Mouse (Mus musculus) neural tube, embryonic 11.5 days (tissue): ENCODE results near the gene Mbd6. TPM values are rescaled to one million over a fixed set of nuclear protein-coding genes. Genes with fewer than 3 reads are reported as not detected.

Experiments
- ATAC-seq: fragments of 200-750 bp; cut with Nextera tagmentation; 2 replicates; pipeline ENCODE4 v1.8.0; 2017; ENCODE audit warnings: moderate number of reproducible peaks, mild to moderate bottlenecking, moderate TSS enrichment, moderate library complexity; ENCODE audit not compliant: insufficient read depth, low FRiP score, low TSS enrichment
- DNase-seq: peaks from one replicate; pipeline ENCODE4 v3.0.0-alpha.2; 2015; ENCODE audit warnings: low spot score
- H3K27ac ChIP-seq: fragments of 300-500 bp; sonication (generic); 2 replicates; pipeline ENCODE4 v1.5.1; 2014; ENCODE audit warnings: low read depth, mild to moderate bottlenecking, low read length
- H3K27me3 ChIP-seq: fragments of 300-500 bp; sonication (generic); 2 replicates; pipeline ENCODE4 v1.6.1; 2014; ENCODE audit warnings: mild to moderate bottlenecking, low read length, mixed read lengths; ENCODE audit not compliant: control insufficient read depth, insufficient read depth
- H3K36me3 ChIP-seq: fragments of 300-500 bp; sonication (generic); 2 replicates; pipeline ENCODE4 v1.6.1; 2014; ENCODE audit warnings: mild to moderate bottlenecking, low read length, moderate library complexity, mixed read lengths; ENCODE audit not compliant: control insufficient read depth, insufficient read depth
- H3K4me1 ChIP-seq: fragments of 300-500 bp; sonication (generic); 2 replicates; pipeline ENCODE4 v1.6.1; 2014; ENCODE audit warnings: low read length, mixed read lengths; ENCODE audit not compliant: control insufficient read depth, insufficient read depth
- H3K4me2 ChIP-seq: fragments of 300-500 bp; sonication (generic); 2 replicates; pipeline ENCODE4 v1.6.1; 2014; ENCODE audit warnings: low read depth, mild to moderate bottlenecking, moderate library complexity
- H3K4me3 ChIP-seq: fragments of 300-500 bp; sonication (generic); 2 replicates; pipeline ENCODE4 v1.5.1; 2014; ENCODE audit warnings: low read depth, low read length
- H3K9ac ChIP-seq: fragments of 300-500 bp; sonication (generic); 2 replicates; pipeline ENCODE4 v1.6.1; 2014; ENCODE audit warnings: mild to moderate bottlenecking, low read length
- H3K9me3 ChIP-seq: fragments of 300-500 bp; sonication (generic); 2 replicates; pipeline ENCODE4 v1.6.1; 2016; ENCODE audit warnings: low read length; ENCODE audit not compliant: control insufficient read depth
- WGBS: fragments of 180-500 bp; shearing (Covaris S2); extraction: QIAGEN DNeasy Blood & Tissue Kit; methylation state at CpG from one replicate; pipeline ENCODE4 v1.1.7; 2014; 5-methylcytosine and 5-hydroxymethylcytosine counted together
- polyA plus RNA-seq: library from polyadenylated mRNA; unstranded; fragments of >200 nt; fragmentation: Nextera tagmentation; extraction: Ambion mirVana; gene quantifications from 2 replicates; pipeline ENCODE4 v1.2.1, GENCODE M21; 2014

Mbd6 gene
- polyA plus RNA-seq, 1 experiment from 2014 or later: 17.6 TPM

DNA sequence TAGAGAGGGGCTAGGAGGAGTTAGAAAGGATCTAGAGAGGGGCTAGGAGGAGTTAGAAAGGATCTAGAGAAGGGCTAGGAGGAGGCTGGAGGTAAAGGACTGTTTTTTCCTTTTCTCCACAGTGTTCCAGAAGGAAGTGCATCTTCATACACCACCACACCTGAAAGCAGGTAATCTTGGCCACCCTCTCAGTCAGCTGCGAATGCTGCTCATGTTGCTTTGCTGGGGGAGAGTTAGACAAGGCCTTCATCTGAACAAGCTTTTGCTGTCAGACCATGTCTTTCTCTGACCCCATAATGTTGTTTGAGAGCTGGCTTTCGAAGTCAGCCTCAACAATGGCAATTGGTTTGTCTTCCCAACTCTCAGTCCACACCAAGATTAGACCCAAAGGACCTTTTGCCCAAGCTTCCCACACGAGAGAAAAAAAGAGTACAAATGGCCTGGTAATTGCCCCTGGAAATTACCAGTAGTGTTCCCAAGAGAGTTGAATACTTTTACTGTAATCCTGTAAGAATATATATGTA, 4.8 kb upstream of the Mbd6 start:
- Histone ChIP-seq H3K9me3 (no peaks in the 10 kb centered on the region), H3K27me3 (no peaks in the 10 kb centered on the region), H3K9ac (no peak overlapping the region), H3K4me2 (no peak overlapping the region), H3K4me3 (no peak overlapping the region), H3K27ac (no peak overlapping the region), H3K36me3 (peaks cover 33% of the 10 kb centered on the region), H3K4me1 (peaks cover 15% of the 10 kb centered on the region)
- DNase-seq (no peak), ATAC-seq (no peak)
- 78% methylated on average over 3 of the region's 3 CpGs for WGBS

DNA sequence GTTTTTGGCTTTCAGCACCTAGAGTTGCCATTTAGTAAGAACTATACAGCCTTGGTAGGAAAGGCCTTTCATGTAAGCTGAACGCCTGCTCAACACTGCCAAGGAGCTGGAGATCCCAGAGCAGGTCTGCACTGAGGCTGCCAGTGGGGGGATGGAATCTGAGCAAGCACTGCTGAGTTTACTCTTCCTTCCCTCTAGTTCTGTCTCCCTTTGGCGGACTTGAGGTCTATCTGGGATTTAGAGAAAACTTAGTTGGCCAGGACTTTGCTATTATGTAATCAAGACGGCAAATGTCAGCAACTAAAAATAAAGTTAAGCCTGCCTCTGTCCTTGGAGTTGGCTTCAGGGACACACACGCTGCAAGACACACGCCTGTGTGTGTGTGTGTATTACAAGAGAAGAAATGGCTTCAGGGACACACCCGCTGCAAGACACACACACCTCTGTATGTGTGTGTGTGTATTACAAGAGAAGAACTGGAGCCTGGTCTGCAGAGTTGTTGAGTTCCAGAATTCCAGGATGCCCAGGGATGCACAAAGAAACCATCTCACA, 4.2 kb upstream of the Mbd6 start:
- Histone ChIP-seq H3K36me3 (peaks cover 33% of the 10 kb centered on the region), H3K27me3 (no peaks in the 10 kb centered on the region), H3K4me1 (peaks cover 15% of the 10 kb centered on the region), H3K9me3 (no peaks in the 10 kb centered on the region), H3K9ac (no peak overlapping the region), H3K4me3 (no peak overlapping the region), H3K27ac (no peak overlapping the region), H3K4me2 (no peak overlapping the region)
- WGBS: 86% methylated on average over 6 of the region's 6 CpGs
- DNase-seq (no peak), ATAC-seq (no peak)

DNA sequence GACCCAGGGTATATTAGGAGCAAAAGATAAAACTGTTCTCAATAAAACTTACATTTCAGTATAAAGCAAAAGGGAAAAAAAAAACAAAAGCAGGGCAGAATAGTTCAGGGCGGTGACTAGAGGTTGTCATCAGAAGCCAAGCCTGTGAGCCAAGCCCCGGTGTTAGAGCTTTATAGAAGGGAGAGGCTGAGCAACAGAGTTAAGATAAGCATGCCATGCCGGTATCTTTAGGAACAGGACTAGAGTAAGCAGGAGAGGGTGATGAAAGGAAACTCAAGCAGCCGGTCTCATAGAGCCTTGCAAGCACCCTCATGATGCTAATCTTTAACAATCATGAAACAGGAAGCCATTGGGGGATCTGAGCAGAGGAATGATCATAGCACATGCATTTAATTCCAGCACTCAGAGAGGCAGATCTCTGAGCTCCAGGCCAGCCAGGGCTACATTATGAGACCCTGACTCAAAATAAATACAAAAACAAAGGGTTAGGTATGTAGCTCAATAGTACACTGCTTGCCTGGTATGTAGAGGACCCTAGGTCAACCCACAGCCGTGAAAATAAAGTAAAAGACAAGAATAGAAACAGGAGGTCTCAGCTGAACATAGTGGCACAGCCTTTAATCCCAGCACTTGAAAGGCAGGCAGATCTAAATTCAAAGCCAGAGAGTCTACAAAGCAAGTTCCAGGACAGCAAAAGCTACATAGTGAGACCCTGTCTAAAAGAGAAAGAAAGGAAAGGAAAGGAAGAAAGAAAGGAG, 3.2 kb upstream of the Mbd6 start:
- no peaks in the 10 kb centered on the region for H3K9me3 ChIP-seq
- H3K36me3 ChIP-seq: peaks cover 25% of the 10 kb centered on the region
- no peaks in the 10 kb centered on the region for H3K27me3 ChIP-seq
- H3K4me3 ChIP-seq: peak overlapping the region; percentile 80
- peak overlapping the region; percentile 91 for H3K4me2 ChIP-seq
- peaks cover 25% of the 10 kb centered on the region for H3K4me1 ChIP-seq
- no peak for ATAC-seq
- H3K27ac ChIP-seq: no peak overlapping the region
- WGBS: 64% methylated on average over 5 of the region's 5 CpGs
- 0 out of 2 replicates have a peak overlapping the region, but pooled peaks have one; percentile 18 for H3K9ac ChIP-seq
- no peak for DNase-seq

DNA sequence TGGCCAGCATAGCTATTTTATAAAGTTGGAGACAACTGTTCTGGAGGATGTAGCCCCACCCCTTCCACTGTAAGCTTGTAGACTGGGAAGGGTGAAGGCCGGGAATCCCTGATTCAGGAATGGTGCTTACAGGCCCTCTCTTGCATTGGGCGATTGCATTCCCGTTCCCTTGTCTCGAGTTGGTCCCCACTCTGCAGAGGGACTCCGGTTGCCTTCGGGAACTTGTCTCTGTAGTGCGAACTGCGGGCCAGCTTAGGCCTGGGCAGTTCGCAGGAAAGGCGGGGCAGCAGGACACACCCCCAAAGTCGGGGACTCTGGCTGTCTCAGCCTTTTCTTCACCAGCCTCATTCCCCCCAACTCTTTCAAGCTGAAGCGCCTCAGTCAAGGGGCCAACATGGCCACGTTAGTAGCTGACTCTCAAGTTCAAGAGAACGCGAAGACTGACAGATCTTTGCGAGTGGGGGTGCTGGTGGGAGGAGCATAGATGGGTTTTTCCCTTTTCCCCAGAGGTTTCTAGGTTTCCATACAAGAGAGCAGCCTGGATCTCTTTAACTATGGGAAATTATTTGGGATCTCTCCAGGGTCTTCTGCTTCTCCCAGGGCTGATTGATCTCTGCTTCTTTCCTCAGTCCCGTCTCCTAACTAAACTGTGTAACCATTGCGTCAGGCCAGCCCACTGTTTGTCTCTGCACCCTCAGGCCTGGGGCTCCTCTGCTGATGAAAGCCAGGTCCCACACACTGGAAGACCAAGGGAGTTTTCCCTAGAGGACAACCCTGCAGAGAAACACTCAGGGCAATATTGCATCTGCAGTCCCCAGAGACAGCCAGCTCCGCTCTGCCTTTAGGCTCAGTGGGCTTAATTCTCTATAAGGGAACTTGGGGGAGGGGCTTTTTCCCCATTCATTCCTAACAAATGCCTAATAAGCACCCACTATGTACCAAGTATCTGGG, 2.4 kb upstream of the Mbd6 start:
- DNase-seq: no peak
- peak; percentile 35 for ATAC-seq
- Histone ChIP-seq H3K4me3 (peak overlapping the region; percentile 80), H3K9me3 (no peaks in the 10 kb centered on the region), H3K27me3 (no peaks in the 10 kb centered on the region), H3K4me1 (peaks cover 34% of the 10 kb centered on the region), H3K4me2 (peak overlapping the region; percentile 91), H3K27ac (peak overlapping the region; percentile 78), H3K9ac (peak overlapping the region; percentile 68), H3K36me3 (peaks cover 23% of the 10 kb centered on the region)
- 6% methylated on average over 19 of the region's 19 CpGs for WGBS

DNA sequence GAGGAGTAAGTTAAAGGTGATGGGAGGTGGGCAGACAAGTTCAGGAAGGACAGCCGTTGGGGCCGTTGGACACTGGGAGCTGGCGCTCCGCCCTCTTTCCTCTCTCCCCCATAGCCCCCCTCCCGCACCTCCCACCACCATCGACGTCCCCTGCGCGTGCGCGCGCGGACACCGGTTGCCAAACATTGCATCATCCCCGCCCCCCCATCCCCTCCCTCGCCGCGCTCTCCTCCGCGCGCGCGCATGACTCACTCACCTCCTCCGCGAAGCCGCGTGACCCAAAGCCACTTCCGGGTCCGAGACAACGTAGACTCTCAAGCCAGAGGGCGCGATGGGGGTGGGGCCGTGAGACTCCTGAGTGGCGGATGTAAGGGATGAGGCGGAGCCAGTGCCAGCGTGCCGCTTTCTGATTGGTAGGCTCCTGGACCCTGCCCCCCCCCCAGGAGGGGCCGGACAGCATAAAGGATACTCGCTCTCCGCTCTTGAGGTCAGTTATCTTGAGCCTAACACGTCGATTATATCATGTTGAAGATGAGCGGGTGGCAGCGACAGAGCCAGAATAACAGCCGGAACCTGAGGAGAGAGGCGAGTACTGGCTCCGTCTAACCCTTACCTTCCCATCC, 1.6 kb upstream of the Mbd6 start:
- ATAC-seq (peak; percentile 89), DNase-seq (peak; percentile 100)
- 0% methylated on average over 44 of the region's 47 CpGs for WGBS
- Histone ChIP-seq H3K27me3 (no peaks in the 10 kb centered on the region), H3K9me3 (no peaks in the 10 kb centered on the region), H3K36me3 (peaks cover 21% of the 10 kb centered on the region), H3K9ac (peak overlapping the region; percentile 68), H3K4me1 (peaks cover 34% of the 10 kb centered on the region), H3K4me3 (peak overlapping the region; percentile 80), H3K27ac (peak overlapping the region; percentile 90), H3K4me2 (peak overlapping the region; percentile 91)

DNA sequence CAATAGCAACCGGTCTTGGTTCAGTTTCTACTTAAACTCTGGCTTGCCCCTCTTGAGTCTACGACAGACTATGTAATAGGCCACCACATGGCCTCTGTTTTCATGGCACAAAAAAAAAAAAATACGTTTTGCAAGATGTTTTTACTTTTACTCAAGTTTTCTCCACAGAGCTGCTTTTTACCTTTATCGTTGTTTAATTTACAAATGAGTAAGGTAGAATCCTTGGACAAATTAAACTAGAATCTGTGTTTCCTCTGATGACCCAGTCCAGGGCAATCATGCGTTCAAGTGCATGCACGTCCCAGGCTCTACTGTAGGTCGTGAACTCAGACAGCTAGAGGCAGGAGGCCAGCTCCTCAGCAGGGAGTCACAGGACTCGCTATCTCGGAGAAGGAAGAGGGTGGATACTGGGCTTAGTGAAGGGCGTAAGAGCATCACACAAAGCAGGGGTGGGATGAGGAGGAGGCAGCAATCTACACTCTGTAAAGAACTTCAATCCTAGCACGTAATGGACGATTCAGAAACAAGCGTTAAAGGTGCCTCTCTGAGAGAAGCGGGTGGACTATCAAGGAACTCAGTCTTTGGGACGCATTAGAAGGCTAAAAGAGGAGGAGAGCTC, 864 bp upstream of the Mbd6 start:
- H3K9me3 ChIP-seq: no peaks in the 10 kb centered on the region
- ATAC-seq (0 out of 2 replicates have a peak, but pooled peaks have one; percentile 3), DNase-seq (no peak)
- H3K9ac ChIP-seq: peak overlapping the region; percentile 32
- peak overlapping the region; percentile 80 for H3K4me3 ChIP-seq
- peak overlapping the region; percentile 91 for H3K4me2 ChIP-seq
- peaks cover 34% of the 10 kb centered on the region for H3K4me1 ChIP-seq
- H3K27ac ChIP-seq: peak overlapping the region; percentile 90
- peaks cover 19% of the 10 kb centered on the region for H3K36me3 ChIP-seq
- H3K27me3 ChIP-seq: no peaks in the 10 kb centered on the region
- 2% methylated on average over 15 of the region's 15 CpGs for WGBS

- peak overlapping the region; percentile 85 for H3K9ac ChIP-seq
- no peak for DNase-seq
- peak overlapping the region; percentile 91 for H3K4me2 ChIP-seq
- peaks cover 34% of the 10 kb centered on the region for H3K4me1 ChIP-seq
- peaks cover 21% of the 10 kb centered on the region for H3K36me3 ChIP-seq
- H3K27ac ChIP-seq: peak overlapping the region; percentile 90
- no peaks in the 10 kb centered on the region for H3K9me3 ChIP-seq
- peak overlapping the region; percentile 80 for H3K4me3 ChIP-seq
- no peaks in the 10 kb centered on the region for H3K27me3 ChIP-seq
- WGBS: under 1% methylated on average over 18 of the region's 28 CpGs
- peak; percentile 1; the same call in 1 of the 2 replicates for ATAC-seq
Observed at GRCm38 (mm10) chr10:127288328-127288799, 454 bp downstream of the Mbd6 start.

GRCm38 (mm10) chr10:127287936-127288293, 903 bp downstream of the Mbd6 start:
- no peak for ATAC-seq
- WGBS: 0% methylated on average over 3 of the region's 3 CpGs
- Histone ChIP-seq H3K9me3 (no peaks in the 10 kb centered on the region), H3K36me3 (peaks cover 20% of the 10 kb centered on the region), H3K27ac (peak overlapping the region; percentile 90), H3K9ac (peak overlapping the region; percentile 85), H3K27me3 (no peaks in the 10 kb centered on the region), H3K4me2 (peak overlapping the region; percentile 91), H3K4me1 (peaks cover 34% of the 10 kb centered on the region), H3K4me3 (peak overlapping the region; percentile 80)
- no peak for DNase-seq
